Mouse (Mus musculus): ENCODE results near the gene Galntl6. TPM values are rescaled to one million over a fixed set of nuclear protein-coding genes. Genes with fewer than 3 reads are reported as not detected.
"Not testable (repeated sequence)": the region's sequence is repeated elsewhere in the genome, so short reads cannot be mapped to it uniquely, and the experiment has no call there.

Galntl6 gene
- polyA plus RNA-seq, 1 experiment from 2014 or later: 9.1 TPM

GRCm38 (mm10) chr8:57766471-57767065, 1145.9 kb downstream of the Galntl6 start:
- H3K4me1 ChIP-seq (ENCODE audit: control insufficient read depth, insufficient read depth, low read length): peaks cover 9% of the 10 kb centered on the region
- H3K9me3 ChIP-seq (ENCODE audit: control insufficient read depth, low read length): no peaks in the 10 kb centered on the region
- no peaks in the 10 kb centered on the region for H3K36me3 ChIP-seq (ENCODE audit: control insufficient read depth, insufficient read depth, low read length)
- no peak overlapping the region for H3K27ac ChIP-seq (replicated peaks; ENCODE audit: low read depth, low read length)
- no peak for DNase-seq
- no peaks in the 10 kb centered on the region for H3K27me3 ChIP-seq (ENCODE audit: control insufficient read depth, insufficient read depth, low read length)
- WGBS: 41% methylated on average over 10 of the region's 10 CpGs
- H3K4me2 ChIP-seq (ENCODE audit: low read length): peak overlapping the region; percentile 33
- ATAC-seq (ENCODE audit: low FRiP score, low TSS enrichment): no peak; the same call in 1 of the 2 replicates
- no peak overlapping the region for H3K4me3 ChIP-seq (replicated peaks; ENCODE audit: low read depth, low read length)
- H3K9ac ChIP-seq (replicated peaks; ENCODE audit: low read length): no peak overlapping the region

GRCm38 (mm10) chr8:57765726-57766351, 1146.6 kb downstream of the Galntl6 start:
- Histone ChIP-seq H3K9ac (replicated peaks; ENCODE audit: low read length) (no peak overlapping the region), H3K9me3 (ENCODE audit: control insufficient read depth, low read length) (no peaks in the 10 kb centered on the region), H3K4me3 (replicated peaks; ENCODE audit: low read depth, low read length) (no peak overlapping the region), H3K27me3 (ENCODE audit: control insufficient read depth, insufficient read depth, low read length) (no peaks in the 10 kb centered on the region), H3K4me2 (ENCODE audit: low read length) (peak overlapping the region; percentile 33), H3K27ac (replicated peaks; ENCODE audit: low read depth, low read length) (peak overlapping the region; percentile 32), H3K36me3 (ENCODE audit: control insufficient read depth, insufficient read depth, low read length) (no peaks in the 10 kb centered on the region), H3K4me1 (ENCODE audit: control insufficient read depth, insufficient read depth, low read length) (0 out of 2 replicates have a peak, but pooled peaks cover 7% of the 10 kb centered on the region)
- peak; percentile 51 for DNase-seq
- peak; percentile 46; the same call in 1 of the 2 replicates for ATAC-seq (ENCODE audit: low FRiP score, low TSS enrichment)
- WGBS: 14% methylated on average over 13 of the region's 13 CpGs

- Histone ChIP-seq H3K9ac (replicated peaks; ENCODE audit: low read length) (no peak overlapping the region), H3K4me2 (ENCODE audit: low read length) (no peak overlapping the region), H3K27ac (replicated peaks; ENCODE audit: low read depth, low read length) (no peak overlapping the region), H3K9me3 (ENCODE audit: control insufficient read depth, low read length) (no peaks in the 10 kb centered on the region), H3K36me3 (ENCODE audit: control insufficient read depth, insufficient read depth, low read length) (no peaks in the 10 kb centered on the region), H3K27me3 (ENCODE audit: control insufficient read depth, insufficient read depth, low read length) (no peaks in the 10 kb centered on the region), H3K4me1 (ENCODE audit: control insufficient read depth, insufficient read depth, low read length) (0 out of 2 replicates have a peak, but pooled peaks cover 7% of the 10 kb centered on the region), H3K4me3 (replicated peaks; ENCODE audit: low read depth, low read length) (no peak overlapping the region)
- DNase-seq (no peak), ATAC-seq (ENCODE audit: low FRiP score, low TSS enrichment) (no peak)
- whole genome bisulfite sequencing: 72% methylated on average over 4 of the region's 4 CpGs
Measured at GRCm38 (mm10) chr8:57765192-57765591, 1147.2 kb downstream of the Galntl6 start.

GRCm38 (mm10) chr8:57762622-57763021, 1149.8 kb downstream of the Galntl6 start:
- H3K4me2 ChIP-seq (ENCODE audit: low read length); H3K9me3 ChIP-seq (ENCODE audit: control insufficient read depth, low read length); H3K4me3 ChIP-seq (replicated peaks; ENCODE audit: low read depth, low read length); H3K27ac ChIP-seq (replicated peaks; ENCODE audit: low read depth, low read length); H3K9ac ChIP-seq (replicated peaks; ENCODE audit: low read length); H3K36me3 ChIP-seq (ENCODE audit: control insufficient read depth, insufficient read depth, low read length); DNase-seq; ATAC-seq (ENCODE audit: low FRiP score, low TSS enrichment); H3K4me1 ChIP-seq (ENCODE audit: control insufficient read depth, insufficient read depth, low read length); H3K27me3 ChIP-seq (ENCODE audit: control insufficient read depth, insufficient read depth, low read length): not testable (repeated sequence)
- 80% methylated on average over 2 of the region's 2 CpGs for WGBS

- 0 out of 2 replicates have a peak, but pooled peaks cover 4% of the 10 kb centered on the region for H3K4me1 ChIP-seq (ENCODE audit: control insufficient read depth, insufficient read depth, low read length)
- no peak overlapping the region for H3K4me2 ChIP-seq (ENCODE audit: low read length)
- H3K27ac ChIP-seq (replicated peaks; ENCODE audit: low read depth, low read length): no peak overlapping the region
- H3K9ac ChIP-seq (replicated peaks; ENCODE audit: low read length): no peak overlapping the region
- H3K9me3 ChIP-seq (ENCODE audit: control insufficient read depth, low read length): no peaks in the 10 kb centered on the region
- H3K27me3 ChIP-seq (ENCODE audit: control insufficient read depth, insufficient read depth, low read length): no peaks in the 10 kb centered on the region
- no peaks in the 10 kb centered on the region for H3K36me3 ChIP-seq (ENCODE audit: control insufficient read depth, insufficient read depth, low read length)
- DNase-seq (no peak), ATAC-seq (ENCODE audit: low FRiP score, low TSS enrichment) (no peak)
- 82% methylated on average over 1 of the region's 1 CpGs for WGBS
- no peak overlapping the region for H3K4me3 ChIP-seq (replicated peaks; ENCODE audit: low read depth, low read length)
Measured at GRCm38 (mm10) chr8:57760921-57761320, 1151.5 kb downstream of the Galntl6 start.

GRCm38 (mm10) chr8:57758857-57759256, 1153.6 kb downstream of the Galntl6 start:
- DNase-seq (no peak), ATAC-seq (ENCODE audit: low FRiP score, low TSS enrichment) (no peak)
- H3K4me1 ChIP-seq (ENCODE audit: control insufficient read depth, insufficient read depth, low read length): no peaks in the 10 kb centered on the region
- no peak overlapping the region for H3K27ac ChIP-seq (replicated peaks; ENCODE audit: low read depth, low read length)
- H3K27me3 ChIP-seq (ENCODE audit: control insufficient read depth, insufficient read depth, low read length): no peaks in the 10 kb centered on the region
- H3K9ac ChIP-seq (replicated peaks; ENCODE audit: low read length): no peak overlapping the region
- H3K9me3 ChIP-seq (ENCODE audit: control insufficient read depth, low read length): no peaks in the 10 kb centered on the region
- no peak overlapping the region for H3K4me2 ChIP-seq (ENCODE audit: low read length)
- H3K36me3 ChIP-seq (ENCODE audit: control insufficient read depth, insufficient read depth, low read length): no peaks in the 10 kb centered on the region
- H3K4me3 ChIP-seq (replicated peaks; ENCODE audit: low read depth, low read length): no peak overlapping the region

- Histone ChIP-seq H3K27me3 (ENCODE audit: control insufficient read depth, insufficient read depth, low read length) (no peaks in the 10 kb centered on the region), H3K36me3 (ENCODE audit: control insufficient read depth, insufficient read depth, low read length) (no peaks in the 10 kb centered on the region), H3K4me3 (replicated peaks; ENCODE audit: low read depth, low read length) (no peak overlapping the region), H3K27ac (replicated peaks; ENCODE audit: low read depth, low read length) (no peak overlapping the region), H3K4me1 (ENCODE audit: control insufficient read depth, insufficient read depth, low read length) (no peaks in the 10 kb centered on the region), H3K9ac (replicated peaks; ENCODE audit: low read length) (no peak overlapping the region), H3K4me2 (ENCODE audit: low read length) (no peak overlapping the region), H3K9me3 (ENCODE audit: control insufficient read depth, low read length) (no peaks in the 10 kb centered on the region)
- DNase-seq (no peak), ATAC-seq (ENCODE audit: low FRiP score, low TSS enrichment) (no peak)
Measured at GRCm38 (mm10) chr8:57757476-57757875, 1155.0 kb downstream of the Galntl6 start.

GRCm38 (mm10) chr8:57754066-57754465, 1158.4 kb downstream of the Galntl6 start:
- no peak for ATAC-seq (ENCODE audit: low FRiP score, low TSS enrichment)

GRCm38 (mm10) chr8:57743636-57744035, 1168.8 kb downstream of the Galntl6 start:
- 90% methylated on average over 12 of the region's 12 CpGs for whole genome bisulfite sequencing
- no peak overlapping the region for H3K4me2 ChIP-seq (ENCODE audit: low read length)
- no peak overlapping the region for H3K27ac ChIP-seq (replicated peaks; ENCODE audit: low read depth, low read length)
- no peak overlapping the region for H3K9ac ChIP-seq (replicated peaks; ENCODE audit: low read length)
- H3K4me1 ChIP-seq (ENCODE audit: control insufficient read depth, insufficient read depth, low read length): no peaks in the 10 kb centered on the region
- no peaks in the 10 kb centered on the region for H3K9me3 ChIP-seq (ENCODE audit: control insufficient read depth, low read length)
- no peaks in the 10 kb centered on the region for H3K36me3 ChIP-seq (ENCODE audit: control insufficient read depth, insufficient read depth, low read length)
- no peaks in the 10 kb centered on the region for H3K27me3 ChIP-seq (ENCODE audit: control insufficient read depth, insufficient read depth, low read length)
- H3K4me3 ChIP-seq (replicated peaks; ENCODE audit: low read depth, low read length): no peak overlapping the region
- DNase-seq: no peak
- no peak for ATAC-seq (ENCODE audit: low FRiP score, low TSS enrichment)

More at GRCm38 (mm10) chr8:57754066-57754465, 1158.4 kb downstream of the Galntl6 start:
- no peak overlapping the region for H3K4me3 ChIP-seq (replicated peaks; ENCODE audit: low read depth, low read length)
- no peaks in the 10 kb centered on the region for H3K27me3 ChIP-seq (ENCODE audit: control insufficient read depth, insufficient read depth, low read length)
- peak; percentile 22 for DNase-seq
- no peak overlapping the region for H3K4me2 ChIP-seq (ENCODE audit: low read length)
- no peak overlapping the region for H3K27ac ChIP-seq (replicated peaks; ENCODE audit: low read depth, low read length)
- no peaks in the 10 kb centered on the region for H3K36me3 ChIP-seq (ENCODE audit: control insufficient read depth, insufficient read depth, low read length)
- no peak overlapping the region for H3K9ac ChIP-seq (replicated peaks; ENCODE audit: low read length)
- WGBS: 42% methylated on average over 6 of the region's 6 CpGs
- H3K9me3 ChIP-seq (ENCODE audit: control insufficient read depth, low read length): no peaks in the 10 kb centered on the region
- H3K4me1 ChIP-seq (ENCODE audit: control insufficient read depth, insufficient read depth, low read length): no peaks in the 10 kb centered on the region

Data from midbrain, embryonic 14.5 days (tissue).